ENCODE assay signal across 21 mouse cellular contexts in genomic region chr1:97718440-97718839, GRCm38 (mm10). TPM values are rescaled to one million over a fixed set of nuclear protein-coding genes. Genes with fewer than 3 reads are reported as not detected.
DNase-seq lines count a peak whose midpoint lies in the region; ATAC-seq and TF ChIP-seq lines count a peak whose summit lies in the region.
"Had no signal": no experiment of that assay in that cellular context is flagged by ENCODE, and none has a peak within 500 bp of the region (broad histone marks: within the 10 kb centered on the region; RNA-seq: fewer than 3 reads in every experiment).

No protein-coding gene starts in this region.

- no peak for TF ChIP-seq EP300 in lung, postnatal 0 days (IDR thresholded peaks at IDR 0.05)

- H3K27ac ChIP-seq in lung, postnatal 0 days (ENCODE audit: low read length), result no peak overlapping the region
- no peak overlapping the region for H3K27ac ChIP-seq in midbrain, embryonic 13.5 days
- H3K27ac ChIP-seq: embryonic facial prominence, embryonic 13.5 days; hindbrain, embryonic 15.5 days; neural tube, embryonic 15.5 days had no signal

- H3K9me3 ChIP-seq in lung, postnatal 0 days (ENCODE audit: low read length), result no peaks in the 10 kb centered on the region
- H3K9me3 ChIP-seq in midbrain, embryonic 13.5 days, result no peaks in the 10 kb centered on the region
- H3K9me3 ChIP-seq: embryonic facial prominence, embryonic 13.5 days; hindbrain, embryonic 15.5 days; neural tube, embryonic 15.5 days had no signal

- no peak; the same call in 1 of the 2 replicates for ATAC-seq in lung, postnatal 0 days
- peak; percentile 43 to 66; a peak in 1 of 4 replicates for ATAC-seq in hematopoietic stem cell, adult 5-6 weeks (replicated peaks in 1 of 2; ENCODE audit: insufficient read depth in 1 of 2, low FRiP score in 2 of 2, low TSS enrichment in 1 of 2, low read depth in 1 of 2, poor library complexity in 2 of 2, severe bottlenecking in 2 of 2)
- peak; percentile 92 for ATAC-seq in monocyte, adult 5-6 weeks (replicated peaks; ENCODE audit: insufficient number of reproducible peaks, low FRiP score, low TSS enrichment, poor library complexity, severe bottlenecking)
- ATAC-seq in midbrain, embryonic 13.5 days, result no peak
- ATAC-seq: intestine, embryonic 16.5 days had no signal

- TF ChIP-seq CTCF in lung, postnatal 0 days (IDR thresholded peaks at IDR 0.05), result no peak

- no peaks in the 10 kb centered on the region for H3K4me1 ChIP-seq in lung, postnatal 0 days (ENCODE audit: insufficient read depth, low read depth, low read length)
- no peaks in the 10 kb centered on the region for H3K4me1 ChIP-seq in midbrain, embryonic 13.5 days (replicated peaks)
- H3K4me1 ChIP-seq: embryonic facial prominence, embryonic 13.5 days; hindbrain, embryonic 15.5 days; neural tube, embryonic 15.5 days had no signal

- no peak overlapping the region for H3K4me3 ChIP-seq in lung, postnatal 0 days (ENCODE audit: low read depth, low read length)
- H3K4me3 ChIP-seq in midbrain, embryonic 13.5 days (replicated peaks), result no peak overlapping the region
- H3K4me3 ChIP-seq: embryonic facial prominence, embryonic 13.5 days; hindbrain, embryonic 15.5 days; neural tube, embryonic 15.5 days had no signal

- no peaks in the 10 kb centered on the region for H3K27me3 ChIP-seq in lung, postnatal 0 days (replicated peaks; ENCODE audit: insufficient read depth, low read length)
- no peaks in the 10 kb centered on the region for H3K27me3 ChIP-seq in midbrain, embryonic 13.5 days
- H3K27me3 ChIP-seq: CH12.LX; embryonic facial prominence, embryonic 13.5 days; hindbrain, embryonic 15.5 days; neural tube, embryonic 15.5 days had no signal

- 87% methylated on average over 9 of the region's 9 CpGs for WGBS in lung, postnatal 0 days
- WGBS in midbrain, embryonic 13.5 days, result 86% methylated on average over 9 of the region's 9 CpGs

- no peak overlapping the region for H3K9ac ChIP-seq in lung, postnatal 0 days (replicated peaks; ENCODE audit: low read depth)
- H3K9ac ChIP-seq in midbrain, embryonic 13.5 days (replicated peaks), result no peak overlapping the region
- H3K9ac ChIP-seq: embryonic facial prominence, embryonic 13.5 days; hindbrain, embryonic 15.5 days; neural tube, embryonic 15.5 days had no signal

- H3K36me3 ChIP-seq in lung, postnatal 0 days (ENCODE audit: insufficient read depth, low read length), result peaks cover 6% of the 10 kb centered on the region
- H3K36me3 ChIP-seq in midbrain, embryonic 13.5 days, result peaks cover 56% of the 10 kb centered on the region

- peak; percentile 2 for DNase-seq in adrenal gland, adult 2 months
- DNase-seq in adrenal gland, postnatal 14 days, result no peak
- DNase-seq in lung, postnatal 0 days (ENCODE audit: low spot score), result peak; percentile 7
- no peak for DNase-seq in lung, postnatal 14 days
- no peak for DNase-seq in kidney, postnatal 25 days
- DNase-seq: adrenal gland, adult 8-10 months; cerebellum, adult 8-10 months; gastrocnemius, postnatal 14 days; heart, postnatal 14 days; kidney, postnatal 10 days; spleen, adult 18-20 months; thymus, adult 18-20 months had no signal

- H3K4me2 ChIP-seq in lung, postnatal 0 days (replicated peaks; ENCODE audit: low read depth, low read length), result no peak overlapping the region
- H3K4me2 ChIP-seq in midbrain, embryonic 13.5 days (replicated peaks), result no peak overlapping the region
- H3K4me2 ChIP-seq: embryonic facial prominence, embryonic 13.5 days; heart, embryonic 11.5 days; hindbrain, embryonic 15.5 days; neural tube, embryonic 15.5 days had no signal

RNA-seq across cellular contexts. Expression of gene Gin1, which starts 51.5 kb away (rescaled TPM):
- 10 to 100 TPM in 1 of 2 experiments, 1 to 10 TPM in 1; 10.0 to 11.3 TPM for total RNA-seq in adrenal gland, adult 2 months (2021)
- polyA plus RNA-seq in adrenal gland, adult 2 months (2012; rRNA removed), result 0.38 and 0.87 TPM in 2 replicates
- 8.2 and 11.0 TPM in 2 replicates for total RNA-seq in adrenal gland, postnatal 14 days (2021)
- polyA plus RNA-seq in lung, postnatal 0 days (2015; fragmentation: Nextera tagmentation; extraction: Ambion mirVana), result 14.6 and 14.8 TPM in 2 replicates
- total RNA-seq in hematopoietic stem cell, adult 5-6 weeks (2017), result 15.3 and 17.8 TPM in 2 replicates
- 4.8 to 8.8 TPM (median 8.4 TPM) in 3 replicates for total RNA-seq in monocyte, adult 5-6 weeks (2017)
- polyA plus RNA-seq in midbrain, embryonic 13.5 days (2015; fragmentation: Nextera tagmentation; extraction: Ambion mirVana), result 19.0 and 20.1 TPM in 2 replicates

RNA-seq across cellular contexts. Expression of gene Ppip5k2, which starts 51.8 kb away (rescaled TPM):
- total RNA-seq in adrenal gland, adult 2 months (2021), result 10 to 100 TPM; 11.3 to 11.4 TPM
- polyA plus RNA-seq in adrenal gland, adult 2 months (2012; rRNA removed), result 0.65 and 1.1 TPM in 2 replicates
- 16.9 and 17.2 TPM in 2 replicates for total RNA-seq in adrenal gland, postnatal 14 days (2021)
- polyA plus RNA-seq in lung, postnatal 0 days (2015; fragmentation: Nextera tagmentation; extraction: Ambion mirVana), result 7.7 and 10.2 TPM in 2 replicates
- total RNA-seq in hematopoietic stem cell, adult 5-6 weeks (2017), result 67.0 and 70.0 TPM in 2 replicates
- total RNA-seq in monocyte, adult 5-6 weeks (2017), result 32.8 to 50.5 TPM (median 42.8 TPM) in 3 replicates
- 63.7 and 65.8 TPM in 2 replicates for polyA plus RNA-seq in midbrain, embryonic 13.5 days (2015; fragmentation: Nextera tagmentation; extraction: Ambion mirVana)

RNA-seq across cellular contexts. Expression of gene D1Ertd622e, which starts 56.6 kb away (rescaled TPM):
- total RNA-seq in adrenal gland, adult 2 months (2021), result 10 to 100 TPM; 14.3 to 15.2 TPM
- polyA plus RNA-seq in adrenal gland, adult 2 months (2012; rRNA removed), result 4.1 and 4.2 TPM in 2 replicates
- total RNA-seq in adrenal gland, postnatal 14 days (2021), result 16.3 and 18.0 TPM in 2 replicates
- polyA plus RNA-seq in lung, postnatal 0 days (2015; fragmentation: Nextera tagmentation; extraction: Ambion mirVana), result 13.2 and 15.4 TPM in 2 replicates
- total RNA-seq in hematopoietic stem cell, adult 5-6 weeks (2017), result 27.7 and 34.4 TPM in 2 replicates
- 115 to 144 TPM (median 137 TPM) in 3 replicates for total RNA-seq in monocyte, adult 5-6 weeks (2017)
- 51.6 and 55.5 TPM in 2 replicates for polyA plus RNA-seq in midbrain, embryonic 13.5 days (2015; fragmentation: Nextera tagmentation; extraction: Ambion mirVana)

Comparison
In these comparisons a context has a peak if more than half of its experiments do, and no peak if none do; other contexts are left out.
1. DNase-seq: peak in adrenal gland, adult 2 months (single experiment) and lung, postnatal 0 days (single experiment); none in adrenal gland, postnatal 14 days (single experiment), lung, postnatal 14 days (single experiment) and kidney, postnatal 25 days (0 of 2).
2. ATAC-seq: peak in hematopoietic stem cell, adult 5-6 weeks (2 of 2) and monocyte, adult 5-6 weeks (single experiment); none in lung, postnatal 0 days (single experiment) and midbrain, embryonic 13.5 days (single experiment).